Mouse (Mus musculus): ENCODE results near the gene Akap8.

- no peak for TF ChIP-seq CTCF (IDR thresholded peaks at IDR 0.05; ENCODE audit: low read depth)
- TF ChIP-seq EP300 (IDR thresholded peaks at IDR 0.05; ENCODE audit: low read depth), result no peak
Measured at GRCm38 (mm10) chr17:32262831-32263559, 58.0 kb downstream of the Akap8 start.

Measured in liver, embryonic 14.5 days (tissue).